Mouse (Mus musculus) MEL (cell line): ENCODE data around the gene Actr2. TPM values are rescaled to one million over a fixed set of nuclear protein-coding genes. Genes with fewer than 3 reads are reported as not detected.

ENCODE experiments used
- DNase-seq: peaks from one replicate; pipeline ENCODE4 v3.0.0; 2011; ENCODE audit warnings: low read depth, low spot score
- H3K27ac ChIP-seq: 2 replicates; pipeline ENCODE4 v1.5.1; 2012; ENCODE audit warnings: low read depth, mild to moderate bottlenecking, control low read depth, low read length, moderate library complexity; ENCODE audit not compliant: control insufficient read depth
- H3K27me3 ChIP-seq, 2 experiments: fragments of 150-350 bp in 1 of 2; sonication (generic) in 1 of 2; 2 replicates each; pipeline ENCODE4 v1.6.1; 2012; ENCODE audit warnings: low read length in 2 of 2, mild to moderate bottlenecking in 2 of 2, improper control_type of control experiment in 1 of 2, moderate library complexity in 1 of 2; ENCODE audit not compliant: insufficient read depth in 2 of 2, control insufficient read depth in 1 of 2
- H3K36me3 ChIP-seq, 2 experiments: 2 replicates each; pipeline ENCODE4 v1.6.1; 2012 to 2014; ENCODE audit warnings: low read length in 2 of 2, improper control_type of control experiment in 1 of 2, inconsistent platforms in 1 of 2, mild to moderate bottlenecking in 1 of 2; ENCODE audit not compliant: insufficient read depth in 2 of 2, control insufficient read depth in 1 of 2
- H3K4me1 ChIP-seq, 2 experiments: fragments of 150-350 bp in 1 of 2; sonication (generic) in 1 of 2; 2 replicates each; pipeline ENCODE4 v1.6.1; 2012; ENCODE audit warnings: low read length in 2 of 2, improper control_type of control experiment in 1 of 2, mild to moderate bottlenecking in 1 of 2; ENCODE audit not compliant: insufficient read depth in 2 of 2, control insufficient read depth in 1 of 2
- H3K4me3 ChIP-seq, 2 experiments: fragments of 150-350 bp in 1 of 2; sonication (generic) in 1 of 2; 2 replicates each; pipeline ENCODE4 v1.5.1; 2012; ENCODE audit warnings: low read depth in 2 of 2, low read length in 2 of 2, mild to moderate bottlenecking in 2 of 2, moderate library complexity in 2 of 2, control low read depth in 1 of 2, improper control_type of control experiment in 1 of 2; ENCODE audit not compliant: control insufficient read depth in 1 of 2, insufficient read depth in 1 of 2
- H3K79me2 ChIP-seq: 2 replicates; pipeline ENCODE4 v1.6.1; 2012; ENCODE audit warnings: mild to moderate bottlenecking, low read length, moderate library complexity; ENCODE audit not compliant: control insufficient read depth, poor library complexity, insufficient read depth
- H3K9ac ChIP-seq: 2 replicates; pipeline ENCODE4 v1.6.1; 2012; ENCODE audit warnings: low read depth, mild to moderate bottlenecking, control low read depth, low read length, moderate library complexity; ENCODE audit not compliant: control insufficient read depth, poor library complexity, severe bottlenecking
- H3K9me3 ChIP-seq: fragments of 150-350 bp; sonication (generic); replicated peaks from 2 replicates; pipeline ENCODE4 v1.6.1; 2012; ENCODE audit warnings: mild to moderate bottlenecking, low read length, improper control_type of control experiment, moderate library complexity; ENCODE audit not compliant: insufficient read depth
- BHLHE40 ChIP-seq: IDR thresholded peaks from 2 replicates; pipeline ENCODE4 v1.6.1; 2012; ENCODE audit warnings: low read depth, mild to moderate bottlenecking, inconsistent platforms, low read length, improper control_type of control experiment, borderline replicate concordance
- CHD2 ChIP-seq: IDR thresholded peaks from 2 replicates; pipeline ENCODE4 v1.6.1; 2011; ENCODE audit warnings: low read length, improper control_type of control experiment
- E2F4 ChIP-seq: IDR thresholded peaks from 2 replicates; pipeline ENCODE4 v1.6.1; 2011; ENCODE audit warnings: low read depth, low read length, improper control_type of control experiment, borderline replicate concordance
- ELF1 ChIP-seq: IDR thresholded peaks from 2 replicates; pipeline ENCODE4 v1.6.1; 2014; ENCODE audit warnings: low read depth, mild to moderate bottlenecking, inconsistent platforms, low read length, improper control_type of control experiment, moderate library complexity
- MAFK ChIP-seq: IDR thresholded peaks from 2 replicates; pipeline ENCODE4 v1.6.1; 2011; ENCODE audit warnings: low read depth, mild to moderate bottlenecking, low read length, improper control_type of control experiment, borderline replicate concordance
- MEF2A ChIP-seq: IDR thresholded peaks from 2 replicates; pipeline ENCODE4 v1.6.1; 2014; ENCODE audit warnings: low read depth, mild to moderate bottlenecking, inconsistent platforms, low read length, improper control_type of control experiment; ENCODE audit not compliant: poor library complexity, insufficient replicate concordance, severe bottlenecking; ENCODE audit errors: extremely low read depth
- MXI1 ChIP-seq: IDR thresholded peaks from 2 replicates; pipeline ENCODE4 v1.6.1; 2011; ENCODE audit warnings: mild to moderate bottlenecking, low read depth, low read length, improper control_type of control experiment
- POLR2AphosphoS5 ChIP-seq: IDR thresholded peaks from 2 replicates; pipeline ENCODE4 v1.6.1; 2012; ENCODE audit warnings: low read depth, borderline replicate concordance, mild to moderate bottlenecking, inconsistent platforms, low read length, moderate library complexity, mixed read lengths
- SIN3A ChIP-seq: IDR thresholded peaks from 2 replicates; pipeline ENCODE4 v1.6.1; 2012; ENCODE audit warnings: low read length, improper control_type of control experiment, inconsistent platforms
- TAL1 ChIP-seq: IDR thresholded peaks from 2 replicates; pipeline ENCODE4 v1.6.1; 2012; ENCODE audit warnings: mild to moderate bottlenecking, inconsistent platforms, low read length, moderate library complexity, mixed read lengths
- TBP ChIP-seq: IDR thresholded peaks from 2 replicates; pipeline ENCODE4 v1.8.0; 2011; ENCODE audit warnings: low read depth, low read length, improper control_type of control experiment
- TCF12 ChIP-seq: IDR thresholded peaks from 2 replicates; pipeline ENCODE4 v1.6.1; 2014; ENCODE audit warnings: low read depth, mild to moderate bottlenecking, inconsistent platforms, low read length, improper control_type of control experiment, moderate library complexity
- USF1 ChIP-seq: IDR thresholded peaks from 2 replicates; pipeline ENCODE4 v1.6.1; 2014; ENCODE audit warnings: low read depth, mild to moderate bottlenecking, inconsistent platforms, low read length, improper control_type of control experiment, moderate library complexity
- USF2 ChIP-seq, 2 experiments: IDR thresholded peaks; 2 replicates each; pipeline ENCODE4 v1.6.1; 2011 to 2012; ENCODE audit warnings: improper control_type of control experiment in 2 of 2, low read length in 2 of 2, borderline replicate concordance in 1 of 2, inconsistent platforms in 1 of 2, low read depth in 1 of 2, mild to moderate bottlenecking in 1 of 2; ENCODE audit not compliant: insufficient read depth in 1 of 2
- ZNF384 ChIP-seq: IDR thresholded peaks from 2 replicates; pipeline ENCODE4 v1.6.1; 2012; ENCODE audit warnings: low read depth, mild to moderate bottlenecking, inconsistent platforms, low read length, improper control_type of control experiment
- polyA plus RNA-seq, 2 experiments: library from polyadenylated mRNA; stranded (reverse) in 1 of 2; unstranded in 1 of 2; fragments of >175 nt in 1 of 2; fragments of >200 nt in 1 of 2; gene quantifications; 2 replicates each; pipeline versions ENCODE4 v1.2.1 to v1.2.4; 2012; ENCODE audit warnings: low replicate concordance in 2 of 2, low read depth in 1 of 2; ENCODE audit not compliant: insufficient read length in 2 of 2, insufficient read depth in 1 of 2, missing spikeins in 1 of 2
- total RNA-seq: library from RNA; depleted of rRNA; stranded (reverse); fragments of 300-350 nt; gene quantifications from 2 replicates; pipeline ENCODE4 v1.2.3, GENCODE M21; 2012

The Actr2 gene
- total and polyA plus RNA-seq, 3 experiments = 40.0 to 172 (median 160) TPM

DNA sequence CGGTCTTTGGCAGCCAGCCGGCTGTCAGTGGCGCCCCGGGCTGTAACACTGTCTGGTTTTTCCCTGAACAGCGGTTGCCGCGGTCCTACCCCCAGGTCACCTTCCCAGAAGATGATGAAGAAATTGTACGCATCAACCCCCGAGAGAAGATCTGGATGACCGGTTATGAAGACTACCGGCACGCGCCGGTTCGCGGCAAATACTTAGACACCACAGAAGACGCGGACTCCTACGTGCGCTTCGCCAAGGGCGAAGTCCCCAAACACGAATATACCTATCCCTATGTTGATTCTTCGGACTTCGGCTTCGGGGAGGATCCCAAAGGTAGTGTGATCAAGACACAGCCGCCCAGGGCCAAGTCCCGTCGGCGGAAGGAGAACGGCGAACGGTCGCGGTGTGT, 92.0 kb downstream of the Actr2 start:
- Histone ChIP-seq H3K4me1 (peaks cover 5 to 12% of the 10 kb centered on the region in 2 experiments), H3K4me3 (no peak overlapping the region), H3K27ac (no peak overlapping the region), H3K79me2 (no peaks in the 10 kb centered on the region), H3K9ac (no peak overlapping the region), H3K36me3 (peaks cover 12 to 17% of the 10 kb centered on the region in 2 experiments), H3K9me3 (no peaks in the 10 kb centered on the region), H3K27me3 (no peaks in the 10 kb centered on the region)
- no peak for DNase-seq
- no peak for TF ChIP-seq USF2 (IDR thresholded peaks at IDR 0.05; ENCODE audit: borderline replicate concordance in 1 of 2, insufficient read depth in 1 of 2, low read depth in 1 of 2, low read length in 2 of 2)
- no peak for TF ChIP-seq ELF1
- no peak for TF ChIP-seq TAL1
- no peak for TF ChIP-seq USF1
- TF ChIP-seq MAFK = no peak
- no peak for TF ChIP-seq BHLHE40
- no peak for TF ChIP-seq SIN3A
- TF ChIP-seq CHD2 = no peak

- no peak for DNase-seq
- Histone ChIP-seq H3K4me3 (no peak overlapping the region), H3K27ac (no peak overlapping the region), H3K9ac (no peak overlapping the region), H3K36me3 (peaks cover 12 to 17% of the 10 kb centered on the region in 2 experiments), H3K27me3 (no peaks in the 10 kb centered on the region)
- no peak for TF ChIP-seq MEF2A
- TF ChIP-seq ZNF384 = peak; percentile 81; the same call in 1 of the 2 replicates
- TF ChIP-seq, all 39 proteins: peak for 1
- Histone ChIP-seq H3K9me3 (no peaks in the 10 kb centered on the region), H3K4me1 (peaks cover 5 to 12% of the 10 kb centered on the region in 2 experiments), H3K79me2 (no peaks in the 10 kb centered on the region)
Measured at GRCm38 (mm10) chr11:20018905-20019304, 93.8 kb downstream of the Actr2 start.

DNA sequence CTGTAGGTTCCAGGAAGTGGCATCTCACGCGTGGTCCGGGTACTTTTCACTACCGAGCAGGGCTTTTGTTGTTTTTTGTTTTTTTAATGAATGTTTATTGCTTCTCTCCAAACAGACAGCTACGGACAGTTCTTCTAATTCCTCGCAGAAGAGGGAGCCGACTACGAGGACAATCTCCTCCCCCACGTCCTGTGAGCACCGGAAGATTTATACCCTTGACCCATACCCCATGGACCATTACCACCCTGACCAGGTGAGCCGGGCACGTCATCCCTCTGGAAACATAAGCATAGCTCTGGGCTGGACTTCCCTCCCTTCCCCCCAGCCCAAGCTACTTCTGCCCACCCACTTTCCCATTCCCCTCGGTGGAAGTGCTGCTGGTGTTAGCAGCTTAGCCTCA, 94.8 kb downstream of the Actr2 start:
- Histone ChIP-seq H3K27ac (no peak overlapping the region), H3K4me1 (peaks cover 5 to 6% of the 10 kb centered on the region in 2 experiments), H3K36me3 (peaks cover 12% of the 10 kb centered on the region in 2 experiments), H3K9me3 (no peaks in the 10 kb centered on the region), H3K4me3 (no peak overlapping the region), H3K27me3 (no peaks in the 10 kb centered on the region), H3K79me2 (no peaks in the 10 kb centered on the region), H3K9ac (no peak overlapping the region)
- no peak for DNase-seq
- TF ChIP-seq POLR2AphosphoS5 = no peak
- TF ChIP-seq USF2 (IDR thresholded peaks at IDR 0.05; ENCODE audit: borderline replicate concordance in 1 of 2, insufficient read depth in 1 of 2, low read depth in 1 of 2, low read length in 2 of 2) = no peak
- no peak for TF ChIP-seq MXI1
- no peak for TF ChIP-seq ELF1
- TF ChIP-seq E2F4 = no peak
- no peak for TF ChIP-seq USF1
- TF ChIP-seq TAL1 = no peak
- TF ChIP-seq TCF12 = no peak
- no peak for TF ChIP-seq TBP
